Mouse (Mus musculus) forebrain, embryonic 13.5 days (tissue): Measurements from ENCODE around the gene Exosc5. TPM values are rescaled to one million over a fixed set of nuclear protein-coding genes. Genes with fewer than 3 reads are reported as not detected.
A peak's percentile ranks its signal among the peaks of the same experiment; 100 is the strongest.

Source experiments
- ATAC-seq: fragments of 200-750 bp; cut with Nextera tagmentation; 2 replicates; pipeline ENCODE4 v1.8.0; 2017
- H3K27ac ChIP-seq: fragments of 300-500 bp; sonication (generic); 2 replicates; pipeline ENCODE4 v1.5.1; 2015; ENCODE audit warnings: inconsistent platforms, mild to moderate bottlenecking, moderate library complexity
- H3K27me3 ChIP-seq: fragments of 300-500 bp; sonication (generic); 2 replicates; pipeline ENCODE4 v1.6.1; 2015; ENCODE audit warnings: mild to moderate bottlenecking, inconsistent platforms
- H3K36me3 ChIP-seq: fragments of 300-500 bp; sonication (generic); 2 replicates; pipeline ENCODE4 v1.6.1; 2015; ENCODE audit warnings: mild to moderate bottlenecking, inconsistent platforms; ENCODE audit not compliant: poor library complexity, severe bottlenecking
- H3K4me1 ChIP-seq: fragments of 300-500 bp; sonication (generic); 2 replicates; pipeline ENCODE4 v1.6.1; 2015; ENCODE audit warnings: inconsistent platforms
- H3K4me2 ChIP-seq: fragments of 300-500 bp; sonication (generic); 2 replicates; pipeline ENCODE4 v1.6.1; 2015; ENCODE audit warnings: inconsistent platforms, mild to moderate bottlenecking, moderate library complexity
- H3K4me3 ChIP-seq: fragments of 300-500 bp; sonication (generic); 2 replicates; pipeline ENCODE4 v1.5.1; 2015; ENCODE audit warnings: mild to moderate bottlenecking, inconsistent platforms
- H3K9ac ChIP-seq: fragments of 300-500 bp; sonication (generic); 2 replicates; pipeline ENCODE4 v1.6.1; 2015; ENCODE audit warnings: mild to moderate bottlenecking, inconsistent platforms
- H3K9me3 ChIP-seq: fragments of 300-500 bp; sonication (generic); replicated peaks from 2 replicates; pipeline ENCODE4 v1.6.1; 2016; ENCODE audit warnings: inconsistent platforms
- WGBS: fragments of 180-500 bp; shearing (Covaris S2); methylation state at CpG from one replicate; pipeline ENCODE4 v1.1.7; 2015; 5-methylcytosine and 5-hydroxymethylcytosine counted together
- polyA plus RNA-seq: library from polyadenylated mRNA; unstranded; fragments of >200 nt; fragmentation: Nextera tagmentation; extraction: Ambion mirVana; gene quantifications from 2 replicates; pipeline ENCODE4 v1.2.1, GENCODE M21; 2015

The Exosc5 gene
- 54.0 and 55.2 TPM in 2 replicates for polyA plus RNA-seq

GRCm38 (mm10) chr7:25658657-25659472 lies at the start of gene Exosc5, which contains the start of gene Bckdha:
Gene Exosc5 (plus strand): TSS chr7:25659164.
Gene Bckdha (minus strand): TSS chr7:25658981.
- 1% methylated on average over 50 of the region's 50 CpGs for WGBS
- peak; percentile 98 for ATAC-seq

GRCm38 (mm10) chr7:25610056-25610455 lies 48.9 kb upstream of the Exosc5 start:
- ATAC-seq = no peak
- no peak overlapping the region for H3K4me3 ChIP-seq
- no peaks in the 10 kb centered on the region for H3K36me3 ChIP-seq
- H3K4me2 ChIP-seq = no peak overlapping the region
- no peaks in the 10 kb centered on the region for H3K4me1 ChIP-seq
- no peaks in the 10 kb centered on the region for H3K9me3 ChIP-seq
- H3K27ac ChIP-seq = no peak overlapping the region
- H3K9ac ChIP-seq = no peak overlapping the region
- WGBS = 45% methylated on average over 6 of the region's 6 CpGs
- no peaks in the 10 kb centered on the region for H3K27me3 ChIP-seq

More at GRCm38 (mm10) chr7:25658657-25659472, at the start of gene Exosc5, which contains the start of gene Bckdha:
- peaks cover 32% of the 10 kb centered on the region for H3K4me1 ChIP-seq
- peak within 1 kb of the TSS; percentile 85 for H3K4me2 ChIP-seq
- no peak within 1 kb of the TSS for H3K27ac ChIP-seq
- peak within 1 kb of the TSS; percentile 67 for H3K9ac ChIP-seq
- H3K27me3 ChIP-seq = no peaks in the 10 kb centered on the region
- H3K4me3 ChIP-seq = peak within 1 kb of the TSS; percentile 71
- peaks cover 12% of the 10 kb centered on the region for H3K36me3 ChIP-seq
- no peaks in the 10 kb centered on the region for H3K9me3 ChIP-seq

- Histone ChIP-seq H3K4me1 (no peaks in the 10 kb centered on the region), H3K27ac (no peak overlapping the region), H3K4me3 (no peak overlapping the region), H3K4me2 (no peak overlapping the region), H3K27me3 (no peaks in the 10 kb centered on the region), H3K9me3 (no peaks in the 10 kb centered on the region), H3K9ac (no peak overlapping the region), H3K36me3 (no peaks in the 10 kb centered on the region)
- ATAC-seq = no peak
- 31% methylated on average over 7 of the region's 7 CpGs for WGBS
Observed at GRCm38 (mm10) chr7:25611501-25611900, 47.5 kb upstream of the Exosc5 start.

- 0 out of 2 replicates have a peak, but pooled peaks cover 3% of the 10 kb centered on the region for H3K4me1 ChIP-seq
- H3K9ac ChIP-seq = no peak overlapping the region
- no peaks in the 10 kb centered on the region for H3K36me3 ChIP-seq
- no peak for ATAC-seq
- no peak overlapping the region for H3K27ac ChIP-seq
- no peak overlapping the region for H3K4me2 ChIP-seq
- 80% methylated on average over 5 of the region's 5 CpGs for WGBS
- no peaks in the 10 kb centered on the region for H3K9me3 ChIP-seq
- no peak overlapping the region for H3K4me3 ChIP-seq
- 0 out of 2 replicates have a peak, but pooled peaks cover 7% of the 10 kb centered on the region for H3K27me3 ChIP-seq
Observed at GRCm38 (mm10) chr7:25614086-25614485, 44.9 kb upstream of the Exosc5 start.

- Histone ChIP-seq H3K4me1 (peaks cover 9% of the 10 kb centered on the region), H3K4me2 (no peak overlapping the region), H3K36me3 (no peaks in the 10 kb centered on the region), H3K9ac (no peak overlapping the region), H3K4me3 (no peak overlapping the region), H3K27me3 (0 out of 2 replicates have a peak, but pooled peaks cover 7% of the 10 kb centered on the region), H3K9me3 (no peaks in the 10 kb centered on the region), H3K27ac (no peak overlapping the region)
- no peak for ATAC-seq
- 72% methylated on average over 21 of the region's 21 CpGs for WGBS
Observed at GRCm38 (mm10) chr7:25614831-25615705, 43.9 kb upstream of the Exosc5 start.

- no peak within 1 kb of the TSS for H3K27ac ChIP-seq
- ATAC-seq = no peak
- H3K9ac ChIP-seq = no peak within 1 kb of the TSS
- no peaks in the 10 kb centered on the region for H3K9me3 ChIP-seq
- H3K36me3 ChIP-seq = no peaks in the 10 kb centered on the region
- no peak within 1 kb of the TSS for H3K4me3 ChIP-seq
- 84% methylated on average over 5 of the region's 5 CpGs for WGBS
- 0 out of 2 replicates have a peak, but pooled peaks cover 7% of the 10 kb centered on the region for H3K27me3 ChIP-seq
- no peak within 1 kb of the TSS for H3K4me2 ChIP-seq
- H3K4me1 ChIP-seq = peaks cover 10% of the 10 kb centered on the region
Observed at GRCm38 (mm10) chr7:25615706-25616011, 43.3 kb upstream of the Exosc5 start, which contains the start of gene Erich4. Gene Erich4 (minus strand): TSS chr7:25615892.

GRCm38 (mm10) chr7:25617376-25618160 lies 41.4 kb upstream of the Exosc5 start:
- Histone ChIP-seq H3K27ac (no peak overlapping the region), H3K4me2 (no peak overlapping the region), H3K9me3 (no peaks in the 10 kb centered on the region), H3K4me3 (no peak overlapping the region), H3K27me3 (0 out of 2 replicates have a peak, but pooled peaks cover 7% of the 10 kb centered on the region), H3K9ac (no peak overlapping the region), H3K36me3 (no peaks in the 10 kb centered on the region; the same call in 1 of the 2 replicates), H3K4me1 (peaks cover 10% of the 10 kb centered on the region)
- 87% methylated on average over 10 of the region's 10 CpGs for WGBS
- ATAC-seq = no peak

GRCm38 (mm10) chr7:25618865-25619721 lies 39.9 kb upstream of the Exosc5 start, which contains the start of gene Dmac2:
Gene Dmac2 (plus strand): TSS chr7:25619414.
- no peak within 1 kb of the TSS for H3K27ac ChIP-seq
- peak; percentile 96 for ATAC-seq
- H3K9ac ChIP-seq = peak within 1 kb of the TSS; percentile 59
- H3K36me3 ChIP-seq = peaks cover 4% of the 10 kb centered on the region
- H3K4me2 ChIP-seq = peak within 1 kb of the TSS; percentile 63
- H3K27me3 ChIP-seq = 0 out of 2 replicates have a peak, but pooled peaks cover 7% of the 10 kb centered on the region
- H3K4me3 ChIP-seq = peak within 1 kb of the TSS; percentile 60
- H3K4me1 ChIP-seq = peaks cover 10% of the 10 kb centered on the region
- under 1% methylated on average over 53 of the region's 53 CpGs for WGBS
- H3K9me3 ChIP-seq = no peaks in the 10 kb centered on the region

GRCm38 (mm10) chr7:25619722-25619991 lies 39.3 kb upstream of the Exosc5 start:
- H3K4me1 ChIP-seq = peaks cover 10% of the 10 kb centered on the region
- 0 out of 2 replicates have a peak, but pooled peaks cover 7% of the 10 kb centered on the region for H3K27me3 ChIP-seq
- no peak for ATAC-seq
- 23% methylated on average over 5 of the region's 5 CpGs for WGBS
- no peaks in the 10 kb centered on the region for H3K9me3 ChIP-seq
- H3K27ac ChIP-seq = no peak overlapping the region
- H3K4me2 ChIP-seq = peak overlapping the region; percentile 63
- peak overlapping the region; percentile 59 for H3K9ac ChIP-seq
- H3K36me3 ChIP-seq = peaks cover 9% of the 10 kb centered on the region
- H3K4me3 ChIP-seq = peak overlapping the region; percentile 60

- peak overlapping the region; percentile 63 for H3K4me2 ChIP-seq
- H3K9me3 ChIP-seq = no peaks in the 10 kb centered on the region
- ATAC-seq = no peak
- peaks cover 12% of the 10 kb centered on the region for H3K36me3 ChIP-seq
- H3K9ac ChIP-seq = no peak overlapping the region
- H3K4me1 ChIP-seq = peaks cover 10% of the 10 kb centered on the region
- 0 out of 2 replicates have a peak, but pooled peaks cover 7% of the 10 kb centered on the region for H3K27me3 ChIP-seq
- H3K4me3 ChIP-seq = peak overlapping the region; percentile 60; the same call in 1 of the 2 replicates
- 88% methylated on average over 5 of the region's 5 CpGs for WGBS
- H3K27ac ChIP-seq = no peak overlapping the region
Observed at GRCm38 (mm10) chr7:25620101-25620500, 38.9 kb upstream of the Exosc5 start.

GRCm38 (mm10) chr7:25620751-25621150 lies 38.2 kb upstream of the Exosc5 start:
- no peak overlapping the region for H3K27ac ChIP-seq
- H3K9me3 ChIP-seq = no peaks in the 10 kb centered on the region
- peaks cover 12% of the 10 kb centered on the region for H3K36me3 ChIP-seq
- no peak overlapping the region for H3K4me3 ChIP-seq
- no peak overlapping the region for H3K9ac ChIP-seq
- H3K27me3 ChIP-seq = 0 out of 2 replicates have a peak, but pooled peaks cover 7% of the 10 kb centered on the region
- peaks cover 10% of the 10 kb centered on the region for H3K4me1 ChIP-seq
- no peak overlapping the region for H3K4me2 ChIP-seq
- WGBS = 96% methylated on average over 11 of the region's 11 CpGs
- no peak for ATAC-seq
